Mouse (Mus musculus): ENCODE results near the gene Mxra8. TPM values are rescaled to one million over a fixed set of nuclear protein-coding genes. Genes with fewer than 3 reads are reported as not detected.

Gene Mxra8
- polyA plus RNA-seq, 1 experiment = 23.8 TPM

- H3K27me3 ChIP-seq (ENCODE audit: control insufficient read depth, insufficient read depth, low read length) = no peaks in the 10 kb centered on the region
- WGBS = under 1% methylated on average over 56 of the region's 69 CpGs
- no peak for TF ChIP-seq POLR2A (IDR thresholded peaks at IDR 0.05; ENCODE audit: borderline replicate concordance, insufficient read depth, low read length)
- no peak for TF ChIP-seq CTCF (IDR thresholded peaks at IDR 0.05; ENCODE audit: borderline replicate concordance, insufficient read depth, low read depth, low read length)
- peak overlapping the region; percentile 92 for H3K4me3 ChIP-seq (replicated peaks; ENCODE audit: insufficient read depth, low read depth, low read length)
- H3K27ac ChIP-seq (ENCODE audit: insufficient read depth, low read length) = peak overlapping the region; percentile 64; the same call in 1 of the 2 replicates
- peaks cover 33% of the 10 kb centered on the region for H3K4me1 ChIP-seq (ENCODE audit: control insufficient read depth, insufficient read depth, low read length)
- DNase-seq = peak in 1 of 2 experiments; percentile 63
Measured at GRCm38 (mm10) chr4:155847591-155848352, 8.3 kb downstream of the Mxra8 start.

GRCm38 (mm10) chr4:155848434-155849095, 9.1 kb downstream of the Mxra8 start:
- Histone ChIP-seq H3K27ac (ENCODE audit: insufficient read depth, low read length) (no peak overlapping the region), H3K27me3 (ENCODE audit: control insufficient read depth, insufficient read depth, low read length) (no peaks in the 10 kb centered on the region), H3K4me1 (ENCODE audit: control insufficient read depth, insufficient read depth, low read length) (peaks cover 33% of the 10 kb centered on the region), H3K4me3 (replicated peaks; ENCODE audit: insufficient read depth, low read depth, low read length) (peak overlapping the region; percentile 92)
- no peak for DNase-seq
- TF ChIP-seq POLR2A (IDR thresholded peaks at IDR 0.05; ENCODE audit: borderline replicate concordance, insufficient read depth, low read length) = no peak
- no peak for TF ChIP-seq CTCF (IDR thresholded peaks at IDR 0.05; ENCODE audit: borderline replicate concordance, insufficient read depth, low read depth, low read length)
- 32% methylated on average over 7 of the region's 7 CpGs for WGBS

- WGBS = 86% methylated on average over 2 of the region's 2 CpGs
- no peak overlapping the region for H3K4me3 ChIP-seq (replicated peaks; ENCODE audit: insufficient read depth, low read depth, low read length)
- no peak for TF ChIP-seq POLR2A (IDR thresholded peaks at IDR 0.05; ENCODE audit: borderline replicate concordance, insufficient read depth, low read length)
- TF ChIP-seq CTCF (IDR thresholded peaks at IDR 0.05; ENCODE audit: borderline replicate concordance, insufficient read depth, low read depth, low read length) = no peak
Measured at GRCm38 (mm10) chr4:155849391-155849790, 9.9 kb downstream of the Mxra8 start.

DNA sequence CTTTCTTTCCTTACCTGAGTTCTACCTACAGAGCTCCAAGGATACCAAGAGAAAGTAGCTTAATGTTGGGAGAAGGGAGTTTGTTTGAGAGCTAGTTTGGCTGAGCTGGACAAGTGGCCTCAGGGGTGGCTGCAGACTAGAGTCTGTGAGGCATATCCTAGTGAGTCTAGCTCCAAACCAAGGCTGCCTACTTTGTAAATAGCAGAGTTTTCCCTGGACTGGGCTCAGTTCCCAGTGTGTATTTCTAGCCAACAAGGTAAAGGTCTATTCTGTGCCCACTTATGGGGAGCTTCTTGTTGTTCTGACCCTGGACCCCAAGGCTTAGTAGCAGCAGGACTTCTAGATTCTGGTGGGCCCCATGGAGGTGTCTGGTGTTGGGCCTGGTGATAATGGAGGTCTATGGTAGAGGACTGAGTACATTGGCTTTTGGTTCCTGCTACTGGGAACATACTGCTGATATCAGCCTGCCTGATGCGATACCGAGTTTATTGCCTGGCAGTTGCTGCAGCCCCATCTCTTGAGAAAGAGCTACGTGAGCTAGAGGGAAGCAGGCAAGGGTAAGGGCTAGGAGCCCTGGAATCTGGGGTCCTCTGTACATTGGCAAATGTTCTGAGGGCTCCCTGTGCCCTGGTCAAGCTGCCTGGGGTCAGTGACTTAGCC, 10.4 kb downstream of the Mxra8 start:
- no peak for DNase-seq
- peaks cover 33% of the 10 kb centered on the region for H3K4me1 ChIP-seq (ENCODE audit: control insufficient read depth, insufficient read depth, low read length)
- no peaks in the 10 kb centered on the region for H3K27me3 ChIP-seq (ENCODE audit: control insufficient read depth, insufficient read depth, low read length)
- no peak for TF ChIP-seq CTCF (IDR thresholded peaks at IDR 0.05; ENCODE audit: borderline replicate concordance, insufficient read depth, low read depth, low read length)
- no peak overlapping the region for H3K27ac ChIP-seq (ENCODE audit: insufficient read depth, low read length)
- no peak overlapping the region for H3K4me3 ChIP-seq (replicated peaks; ENCODE audit: insufficient read depth, low read depth, low read length)
- WGBS = 53% methylated on average over 3 of the region's 3 CpGs

More at GRCm38 (mm10) chr4:155849391-155849790, 9.9 kb downstream of the Mxra8 start:
- Histone ChIP-seq H3K27ac (ENCODE audit: insufficient read depth, low read length) (no peak overlapping the region), H3K27me3 (ENCODE audit: control insufficient read depth, insufficient read depth, low read length) (no peaks in the 10 kb centered on the region), H3K4me1 (ENCODE audit: control insufficient read depth, insufficient read depth, low read length) (peaks cover 33% of the 10 kb centered on the region)
- DNase-seq = no peak

- Histone ChIP-seq H3K4me1 (ENCODE audit: control insufficient read depth, insufficient read depth, low read length) (peaks cover 32% of the 10 kb centered on the region), H3K4me3 (replicated peaks; ENCODE audit: insufficient read depth, low read depth, low read length) (no peak overlapping the region), H3K27me3 (ENCODE audit: control insufficient read depth, insufficient read depth, low read length) (no peaks in the 10 kb centered on the region), H3K27ac (ENCODE audit: insufficient read depth, low read length) (no peak overlapping the region)
- no peak for TF ChIP-seq CTCF (IDR thresholded peaks at IDR 0.05; ENCODE audit: borderline replicate concordance, insufficient read depth, low read depth, low read length)
- no peak for TF ChIP-seq POLR2A (IDR thresholded peaks at IDR 0.05; ENCODE audit: borderline replicate concordance, insufficient read depth, low read length)
- whole genome bisulfite sequencing = 82% methylated on average over 3 of the region's 3 CpGs
- no peak for DNase-seq
Measured at GRCm38 (mm10) chr4:155851368-155851767, 11.9 kb downstream of the Mxra8 start.

DNA sequence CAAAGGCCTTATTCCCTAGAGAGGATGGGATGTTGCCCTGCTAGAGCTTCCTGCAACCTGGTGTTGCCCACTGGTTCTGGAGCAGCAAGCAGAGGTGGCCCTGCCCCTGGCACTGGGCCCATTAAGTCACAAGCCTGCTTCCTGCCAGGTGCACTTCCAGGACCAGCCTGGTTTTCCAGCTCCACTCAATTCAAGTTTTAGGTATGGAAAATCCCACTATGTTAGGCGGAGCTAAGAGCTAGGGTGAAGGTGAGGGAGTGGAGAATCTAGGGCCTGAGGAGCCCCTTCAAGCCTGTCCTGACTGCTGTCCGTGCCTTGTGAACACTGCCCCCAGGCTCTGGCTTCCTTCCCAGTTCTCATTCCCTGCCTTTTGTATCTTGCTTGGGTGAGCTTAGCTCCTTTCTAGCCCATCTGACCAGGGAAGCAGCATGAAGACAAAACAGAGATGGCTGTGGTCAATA, 12.5 kb downstream of the Mxra8 start:
- WGBS = 40% methylated on average over 2 of the region's 2 CpGs
- Histone ChIP-seq H3K27ac (ENCODE audit: insufficient read depth, low read length) (peak overlapping the region; percentile 33), H3K4me3 (replicated peaks; ENCODE audit: insufficient read depth, low read depth, low read length) (no peak overlapping the region), H3K27me3 (ENCODE audit: control insufficient read depth, insufficient read depth, low read length) (no peaks in the 10 kb centered on the region), H3K4me1 (ENCODE audit: control insufficient read depth, insufficient read depth, low read length) (peaks cover 30% of the 10 kb centered on the region)
- TF ChIP-seq POLR2A (IDR thresholded peaks at IDR 0.05; ENCODE audit: borderline replicate concordance, insufficient read depth, low read length) = no peak
- no peak for TF ChIP-seq CTCF (IDR thresholded peaks at IDR 0.05; ENCODE audit: borderline replicate concordance, insufficient read depth, low read depth, low read length)
- peak; percentile 62 to 80 for DNase-seq

DNA sequence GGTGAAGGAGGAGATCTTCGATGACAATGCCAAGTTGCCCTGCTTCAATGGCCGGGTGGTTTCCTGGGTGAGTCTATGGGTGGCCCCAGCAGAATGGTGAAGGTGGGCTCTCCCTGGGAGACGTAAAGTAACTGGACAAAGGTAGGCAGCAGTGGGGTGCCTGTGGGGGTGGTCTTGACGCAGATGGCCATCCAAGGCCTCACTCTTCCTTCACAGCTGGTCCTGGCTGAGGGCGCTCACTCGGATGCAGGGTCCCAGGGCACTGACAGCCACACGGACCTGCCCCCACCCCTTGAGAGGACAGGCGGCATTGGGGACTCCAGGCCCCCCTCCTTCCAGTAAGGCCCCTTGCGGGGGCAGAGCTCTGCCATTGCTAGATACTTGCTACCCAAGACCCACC, 13.9 kb downstream of the Mxra8 start:
- Histone ChIP-seq H3K4me1 (ENCODE audit: control insufficient read depth, insufficient read depth, low read length) (peaks cover 30% of the 10 kb centered on the region), H3K27me3 (ENCODE audit: control insufficient read depth, insufficient read depth, low read length) (no peaks in the 10 kb centered on the region), H3K27ac (ENCODE audit: insufficient read depth, low read length) (no peak overlapping the region), H3K4me3 (replicated peaks; ENCODE audit: insufficient read depth, low read depth, low read length) (no peak overlapping the region)
- TF ChIP-seq CTCF (IDR thresholded peaks at IDR 0.05; ENCODE audit: borderline replicate concordance, insufficient read depth, low read depth, low read length) = no peak
- no peak for TF ChIP-seq POLR2A (IDR thresholded peaks at IDR 0.05; ENCODE audit: borderline replicate concordance, insufficient read depth, low read length)
- DNase-seq = no peak
- WGBS = 79% methylated on average over 9 of the region's 9 CpGs

All from cerebellum, adult 2 months (tissue).